Comparison of ENCODE assay signal across 26 mouse cellular contexts in genomic region chr14:10079062-10079461, GRCm38 (mm10).
DNase-seq lines count a peak whose midpoint lies in the region; ATAC-seq and TF ChIP-seq lines count a peak whose summit lies in the region.
"Had no signal": no experiment of that assay in that cellular context is flagged by ENCODE, and none has a peak within 500 bp of the region (broad histone marks: within the 10 kb centered on the region; RNA-seq: fewer than 3 reads in every experiment).

No protein-coding gene starts in this region.

- WGBS in forebrain, embryonic 14.5 days = 66% methylated on average over 3 of the region's 3 CpGs
- WGBS in forebrain, embryonic 10.5 days = 86% methylated on average over 3 of the region's 3 CpGs
- WGBS in forebrain, embryonic 16.5 days = 36% methylated on average over 3 of the region's 3 CpGs
- 79% methylated on average over 3 of the region's 3 CpGs for WGBS in forebrain, embryonic 11.5 days

- no peak; the same call in 1 of the 2 replicates for ATAC-seq in forebrain, embryonic 14.5 days
- peak; percentile 79 for ATAC-seq in forebrain, embryonic 16.5 days
- ATAC-seq in forebrain, embryonic 11.5 days (replicated peaks; ENCODE audit: low FRiP score) = no peak
- ATAC-seq: activated CD4-positive, CD25-positive, alpha-beta regulatory T cell, adult 4 months; CD4-positive, CD25-positive, alpha-beta regulatory T cell, adult 4 months; Patski had no signal

- no peak overlapping the region for H3K4me2 ChIP-seq in forebrain, embryonic 14.5 days (ENCODE audit: low read length)
- no peak overlapping the region for H3K4me2 ChIP-seq in forebrain, embryonic 16.5 days (ENCODE audit: low read length)
- no peak overlapping the region for H3K4me2 ChIP-seq in forebrain, embryonic 11.5 days (ENCODE audit: low read depth, low read length, severe bottlenecking)
- H3K4me2 ChIP-seq: embryonic facial prominence, embryonic 13.5 days; embryonic facial prominence, embryonic 15.5 days had no signal

- TF ChIP-seq POLR2A in brain, embryonic 14.5 days (IDR thresholded peaks at IDR 0.05; ENCODE audit: borderline replicate concordance, extremely low read depth, insufficient read depth, insufficient read length, poor library complexity, severe bottlenecking) = no peak

- peak; percentile 56 for DNase-seq in forebrain, embryonic 14.5 days (ENCODE audit: low spot score)
- DNase-seq in forebrain, embryonic 10.5 days (ENCODE audit: extremely low spot score, low spot score) = no peak
- DNase-seq in forebrain, embryonic 11.5 days (ENCODE audit: low spot score) = no peak
- DNase-seq in layer of hippocampus, postnatal 10 days (ENCODE audit: low spot score in 2 of 2) = peak; percentile 3 to 11
- DNase-seq in layer of hippocampus, adult 2 months (ENCODE audit: low spot score in 2 of 2) = no peak
- peak; percentile 66 for DNase-seq in brain, embryonic 14.5 days (ENCODE audit: low read depth)
- DNase-seq: adrenal gland, adult 8-10 months; adrenal gland, postnatal 14 days; adrenal gland, postnatal 36 days; B cell, adult 2 months; cerebellum, adult 11 months; cerebellum, adult 18-20 months; cerebellum, adult 8-10 months; cerebellum, adult 9-11 months; cerebellum, postnatal 14 days; cerebellum, postnatal 36 days; embryo, embryonic 11 days had no signal

- H3K4me1 ChIP-seq in forebrain, embryonic 14.5 days (ENCODE audit: control insufficient read depth, insufficient read depth, low read length) = no peaks in the 10 kb centered on the region
- no peaks in the 10 kb centered on the region for H3K4me1 ChIP-seq in forebrain, embryonic 10.5 days
- H3K4me1 ChIP-seq in forebrain, embryonic 16.5 days (replicated peaks; ENCODE audit: control insufficient read depth, insufficient read depth, low read length) = no peaks in the 10 kb centered on the region
- H3K4me1 ChIP-seq in forebrain, embryonic 11.5 days (replicated peaks; ENCODE audit: control insufficient read depth, insufficient read depth, low read length) = no peaks in the 10 kb centered on the region
- H3K4me1 ChIP-seq: embryonic facial prominence, embryonic 13.5 days; embryonic facial prominence, embryonic 15.5 days had no signal

- H3K27ac ChIP-seq in forebrain, embryonic 14.5 days (ENCODE audit: low read depth, low read length) = no peak overlapping the region
- no peak overlapping the region for H3K27ac ChIP-seq in forebrain, embryonic 10.5 days
- no peak overlapping the region for H3K27ac ChIP-seq in forebrain, embryonic 16.5 days (ENCODE audit: low read length)
- H3K27ac ChIP-seq in forebrain, embryonic 11.5 days (ENCODE audit: low read depth, low read length) = no peak overlapping the region
- H3K27ac ChIP-seq in layer of hippocampus, adult 2 months = no peak overlapping the region
- H3K27ac ChIP-seq: embryonic facial prominence, embryonic 13.5 days; embryonic facial prominence, embryonic 15.5 days had no signal

- no peak overlapping the region for H3K4me3 ChIP-seq in forebrain, embryonic 14.5 days (ENCODE audit: low read depth, low read length)
- no peak overlapping the region for H3K4me3 ChIP-seq in forebrain, embryonic 10.5 days
- H3K4me3 ChIP-seq in forebrain, embryonic 16.5 days (replicated peaks; ENCODE audit: low read length) = no peak overlapping the region
- H3K4me3 ChIP-seq in forebrain, embryonic 11.5 days (ENCODE audit: low read depth, low read length) = no peak overlapping the region
- H3K4me3 ChIP-seq in layer of hippocampus, adult 2 months = no peak overlapping the region
- H3K4me3 ChIP-seq: embryonic facial prominence, embryonic 13.5 days; embryonic facial prominence, embryonic 15.5 days; erythroblast, embryonic 14.5 days had no signal

- no peak for TF ChIP-seq CTCF in layer of hippocampus, adult 2 months (conservative IDR thresholded peaks at IDR 0.05)
- no peak for TF ChIP-seq CTCF in brain, embryonic 14.5 days (IDR thresholded peaks at IDR 0.05; ENCODE audit: borderline replicate concordance, extremely low read depth, insufficient read depth, insufficient read length)

- no peaks in the 10 kb centered on the region for H3K36me3 ChIP-seq in forebrain, embryonic 14.5 days (ENCODE audit: control insufficient read depth, insufficient read depth, low read length)
- no peaks in the 10 kb centered on the region for H3K36me3 ChIP-seq in forebrain, embryonic 10.5 days (replicated peaks)
- no peaks in the 10 kb centered on the region for H3K36me3 ChIP-seq in forebrain, embryonic 16.5 days (ENCODE audit: control insufficient read depth, insufficient read depth)
- no peaks in the 10 kb centered on the region for H3K36me3 ChIP-seq in forebrain, embryonic 11.5 days (ENCODE audit: control insufficient read depth, insufficient read depth, low read length)
- H3K36me3 ChIP-seq: embryonic facial prominence, embryonic 13.5 days; embryonic facial prominence, embryonic 15.5 days; G1E had no signal

- H3K9ac ChIP-seq in forebrain, embryonic 14.5 days (ENCODE audit: low read length) = no peak overlapping the region
- no peak overlapping the region for H3K9ac ChIP-seq in forebrain, embryonic 16.5 days (replicated peaks; ENCODE audit: low read depth, low read length)
- no peak overlapping the region for H3K9ac ChIP-seq in forebrain, embryonic 11.5 days (ENCODE audit: low read length)
- H3K9ac ChIP-seq: embryonic facial prominence, embryonic 13.5 days; embryonic facial prominence, embryonic 15.5 days had no signal

- no peaks in the 10 kb centered on the region for H3K27me3 ChIP-seq in forebrain, embryonic 14.5 days (replicated peaks; ENCODE audit: control insufficient read depth, insufficient read depth, low read length)
- no peaks in the 10 kb centered on the region for H3K27me3 ChIP-seq in forebrain, embryonic 10.5 days (ENCODE audit: poor library complexity, severe bottlenecking)
- H3K27me3 ChIP-seq in forebrain, embryonic 16.5 days (replicated peaks; ENCODE audit: control insufficient read depth, insufficient read depth, low read length) = no peaks in the 10 kb centered on the region
- no peaks in the 10 kb centered on the region for H3K27me3 ChIP-seq in forebrain, embryonic 11.5 days (ENCODE audit: control insufficient read depth, insufficient read depth, low read length)
- H3K27me3 ChIP-seq: CH12.LX; embryonic facial prominence, embryonic 13.5 days; embryonic facial prominence, embryonic 15.5 days; Patski had no signal

- no peaks in the 10 kb centered on the region for H3K9me3 ChIP-seq in forebrain, embryonic 14.5 days (replicated peaks; ENCODE audit: control insufficient read depth, low read length)
- H3K9me3 ChIP-seq in forebrain, embryonic 10.5 days = no peaks in the 10 kb centered on the region
- no peaks in the 10 kb centered on the region for H3K9me3 ChIP-seq in forebrain, embryonic 16.5 days (ENCODE audit: control insufficient read depth, low read length)
- no peaks in the 10 kb centered on the region for H3K9me3 ChIP-seq in forebrain, embryonic 11.5 days (ENCODE audit: control insufficient read depth, low read length)
- H3K9me3 ChIP-seq: embryonic facial prominence, embryonic 13.5 days; embryonic facial prominence, embryonic 15.5 days; G1E had no signal

Comparison
In these comparisons a context has a peak if more than half of its experiments do, and no peak if none do; other contexts are left out.
1. DNase-seq: peak in forebrain, embryonic 14.5 days (single experiment), layer of hippocampus, postnatal 10 days (2 of 2) and brain, embryonic 14.5 days (single experiment); none in forebrain, embryonic 10.5 days (single experiment), forebrain, embryonic 11.5 days (single experiment) and layer of hippocampus, adult 2 months (0 of 2).